Mouse (Mus musculus) megakaryocyte, embryonic 14.5 days (primary cell): ENCODE measurements around the gene Cers6.

Source experiments
- FLI1 ChIP-seq: IDR thresholded peaks from 2 replicates; pipeline ENCODE4 v1.6.1; 2012; ENCODE audit warnings: low read length, inconsistent platforms, mixed read lengths
- GATA1 ChIP-seq: IDR thresholded peaks from 3 replicates; pipeline ENCODE4 v1.6.1; 2012; ENCODE audit warnings: mixed read lengths, low read length, inconsistent platforms, borderline replicate concordance

DNA sequence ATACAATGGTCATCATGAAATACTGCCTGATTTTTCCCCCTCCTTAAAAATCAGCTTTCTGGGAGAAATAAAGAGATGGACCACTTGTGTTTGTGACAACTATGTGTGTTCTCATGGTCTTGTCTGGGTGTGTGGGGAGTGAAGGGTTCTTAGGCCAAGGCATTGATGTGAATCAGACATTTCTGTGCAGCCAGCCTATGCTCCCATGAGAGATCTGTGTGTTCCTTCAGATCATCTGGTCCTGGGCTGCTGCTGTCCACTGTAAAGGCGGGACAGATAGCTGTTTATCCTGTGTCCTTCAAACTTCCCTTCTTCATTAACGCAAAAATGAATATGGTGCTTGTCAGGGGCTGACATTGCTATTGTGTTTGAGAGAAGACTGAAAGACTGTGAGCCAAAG lies 150.6 kb downstream of the Cers6 start:
- no peak for TF ChIP-seq FLI1
- TF ChIP-seq GATA1 = no peak
